Mouse (Mus musculus) testis, postnatal 14 days (tissue): ENCODE measurements around the gene Slc35f4.
A peak's percentile ranks its signal among the peaks of the same experiment; 100 is the strongest.
"Not testable (repeated sequence)": the region's sequence is repeated elsewhere in the genome, so short reads cannot be mapped to it uniquely, and the experiment has no call there.

Experiments
- DNase-seq: peaks from one replicate; pipeline ENCODE4 v3.0.0; 2021; ENCODE audit warnings: low spot score

The Slc35f4 gene

DNA sequence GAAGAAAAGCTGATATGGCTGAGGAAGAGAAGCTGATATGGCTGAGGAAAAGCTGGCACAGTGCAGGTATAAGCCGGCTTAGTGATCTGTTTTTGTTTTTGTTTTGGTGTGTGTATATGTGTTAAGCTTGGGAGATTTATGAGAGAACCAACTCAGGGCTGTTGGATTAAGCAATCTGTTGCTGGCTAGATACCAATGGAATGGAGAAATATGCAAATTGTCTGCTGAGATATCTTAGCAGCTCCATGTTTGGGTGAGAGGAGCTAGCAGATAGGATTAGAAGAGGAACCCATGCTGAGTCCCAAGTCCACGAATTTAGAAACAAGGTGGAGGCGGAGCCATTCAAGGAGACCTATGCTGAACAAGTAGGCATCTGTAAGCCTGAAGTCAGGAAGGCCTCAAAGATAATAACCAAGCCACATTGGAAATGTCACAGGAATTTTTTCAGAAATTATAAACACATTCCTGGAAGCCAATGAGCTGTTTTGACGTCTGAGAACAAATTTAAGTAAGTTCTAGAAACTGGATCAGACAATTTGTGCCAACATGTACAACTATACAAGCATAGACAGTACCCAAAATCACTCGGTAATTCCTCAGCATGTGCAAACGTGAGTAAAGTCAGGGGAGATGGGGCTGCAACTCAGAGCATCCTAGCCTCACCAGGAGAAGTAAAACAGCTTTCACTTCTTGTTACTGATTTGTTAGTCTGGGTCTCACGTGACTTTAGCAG lies 177.5 kb downstream of the Slc35f4 start:
- no peak for DNase-seq

DNA sequence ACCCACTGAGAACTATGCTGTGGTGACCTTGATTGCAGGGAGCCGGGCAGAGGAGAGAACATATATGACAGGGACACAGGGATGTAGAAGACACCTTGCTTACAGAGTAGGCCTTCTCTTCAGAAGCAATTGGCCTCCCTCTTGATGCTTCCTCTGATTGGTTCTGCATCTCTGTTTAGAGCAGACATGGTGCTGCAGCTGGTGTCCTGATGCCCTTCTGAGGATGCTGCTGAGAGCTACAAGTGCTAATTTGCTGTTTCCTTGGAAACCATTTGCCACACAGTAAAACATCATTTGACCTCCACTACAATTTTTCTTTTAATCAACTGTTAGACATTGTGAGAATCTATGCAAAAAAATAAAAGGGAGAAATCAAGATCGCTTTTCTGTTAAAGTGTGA lies 180.0 kb downstream of the Slc35f4 start:
- DNase-seq, result no peak

DNA sequence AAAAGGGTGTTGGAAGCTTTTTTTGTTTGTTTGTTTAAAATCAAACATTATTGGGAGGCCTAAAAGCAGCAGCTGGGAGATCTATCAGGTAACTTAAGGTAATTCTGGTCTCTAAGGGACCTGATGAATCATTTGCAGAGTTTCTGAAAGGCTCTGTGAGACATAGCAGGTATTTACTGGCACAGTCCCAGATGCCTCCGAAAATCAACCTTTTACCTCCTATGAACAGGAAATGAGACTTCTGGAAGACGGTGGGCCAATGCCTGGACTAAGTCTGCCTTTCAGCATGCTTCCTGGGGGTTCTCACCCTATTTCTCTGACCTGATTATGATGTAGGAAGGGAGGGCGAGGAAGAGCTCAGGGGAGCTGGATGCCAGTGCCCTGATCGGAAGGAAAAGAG lies 188.8 kb downstream of the Slc35f4 start:
- no peak for DNase-seq

DNA sequence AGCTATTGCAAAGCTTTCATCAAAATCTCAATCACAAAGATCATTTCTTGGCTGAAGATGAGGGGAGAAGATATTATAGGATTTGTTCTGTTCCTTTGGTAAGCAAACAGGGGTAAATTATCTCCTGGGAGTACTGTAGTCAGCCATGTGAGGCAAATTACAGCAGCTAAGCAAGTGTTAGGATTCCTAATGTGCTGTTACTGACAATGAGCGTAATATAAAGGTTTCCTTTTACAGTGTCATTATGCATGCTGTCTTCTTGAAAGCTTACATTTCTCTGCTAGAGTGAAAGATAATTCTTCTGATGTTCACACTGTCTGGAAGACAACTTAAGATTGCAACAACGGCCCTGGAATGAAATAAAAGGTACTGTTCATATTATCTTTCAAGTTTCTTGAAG lies 192.0 kb downstream of the Slc35f4 start:
- no peak for DNase-seq

DNA sequence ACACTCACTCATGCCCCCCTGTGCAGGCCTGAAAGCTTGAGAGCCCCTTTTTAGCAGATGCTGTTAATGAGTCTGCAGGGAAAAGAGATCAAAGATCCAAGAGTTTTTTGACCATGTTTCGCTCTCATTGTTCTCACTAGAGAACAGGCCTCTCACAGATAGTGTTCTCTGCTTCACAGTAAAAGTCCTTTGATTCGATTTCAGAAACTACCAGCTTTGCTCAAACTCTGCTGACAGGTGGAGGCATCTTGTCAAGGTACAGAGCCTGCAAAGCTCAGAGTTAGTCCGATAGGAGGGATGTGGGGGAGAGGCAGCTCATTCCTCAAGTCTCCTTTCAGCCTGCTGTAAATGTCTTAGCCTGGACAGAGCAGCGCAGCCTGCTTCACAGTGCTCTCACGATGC lies 209.4 kb downstream of the Slc35f4 start:
- DNase-seq, result no peak

DNA sequence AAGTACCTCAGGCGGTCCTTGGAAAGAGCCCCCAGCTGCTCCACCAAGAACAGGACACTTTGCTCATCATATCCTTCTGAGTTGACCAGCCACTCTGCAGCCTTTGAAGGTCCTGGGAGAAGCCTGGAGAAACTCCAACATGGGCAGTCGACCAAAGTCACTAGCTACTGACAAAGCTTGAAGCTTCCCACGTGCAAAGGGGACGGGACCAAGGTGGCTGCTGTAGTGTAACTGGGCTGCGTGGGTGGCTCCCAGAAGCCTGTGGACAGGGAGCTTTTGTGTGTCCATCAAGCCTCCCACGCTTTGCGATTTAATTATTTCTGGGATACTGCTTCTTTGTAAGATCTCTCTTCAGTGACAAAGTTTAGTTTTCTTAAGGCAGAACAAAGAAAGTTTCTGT lies 211.9 kb downstream of the Slc35f4 start:
- peak; percentile 75 for DNase-seq

DNA sequence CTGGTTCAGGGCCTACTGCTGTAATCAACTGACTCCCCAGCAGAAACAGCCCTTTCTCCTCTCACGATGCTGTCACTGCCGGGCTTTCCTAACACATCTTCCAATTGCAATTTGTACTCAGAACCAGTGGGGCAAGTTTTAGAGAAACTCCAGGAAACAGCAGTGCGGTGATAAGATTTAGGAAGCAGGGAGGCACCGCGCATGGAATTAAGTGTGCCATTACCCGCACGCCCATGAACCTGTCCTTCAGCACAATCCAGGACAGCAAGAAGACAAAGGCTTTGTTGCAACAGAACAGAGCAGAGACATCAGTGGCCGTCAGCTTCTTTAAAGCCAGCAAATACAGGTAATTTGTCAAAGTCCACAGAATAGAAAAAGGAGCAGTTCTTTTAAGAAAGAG lies 212.5 kb downstream of the Slc35f4 start:
- no peak for DNase-seq

DNA sequence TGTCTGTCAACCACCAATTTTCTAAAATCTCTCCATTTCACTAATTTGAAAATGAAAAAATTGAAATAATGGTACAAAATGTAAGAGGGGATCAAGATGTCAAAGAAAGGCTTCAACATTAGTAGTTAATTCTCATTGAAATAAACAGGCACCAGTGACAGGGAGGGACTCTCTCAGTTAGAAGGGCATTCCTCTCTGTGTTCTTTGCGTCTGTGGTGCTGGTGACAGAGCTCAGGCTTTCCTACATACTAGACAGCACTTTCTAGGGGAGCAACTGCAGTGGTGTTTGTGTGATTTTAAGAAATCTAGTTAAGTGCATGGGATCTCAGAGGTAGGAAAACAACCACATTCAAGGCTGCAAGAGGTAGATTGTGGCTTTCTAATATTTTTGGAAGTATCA lies 214.3 kb downstream of the Slc35f4 start:
- no peak for DNase-seq

DNA sequence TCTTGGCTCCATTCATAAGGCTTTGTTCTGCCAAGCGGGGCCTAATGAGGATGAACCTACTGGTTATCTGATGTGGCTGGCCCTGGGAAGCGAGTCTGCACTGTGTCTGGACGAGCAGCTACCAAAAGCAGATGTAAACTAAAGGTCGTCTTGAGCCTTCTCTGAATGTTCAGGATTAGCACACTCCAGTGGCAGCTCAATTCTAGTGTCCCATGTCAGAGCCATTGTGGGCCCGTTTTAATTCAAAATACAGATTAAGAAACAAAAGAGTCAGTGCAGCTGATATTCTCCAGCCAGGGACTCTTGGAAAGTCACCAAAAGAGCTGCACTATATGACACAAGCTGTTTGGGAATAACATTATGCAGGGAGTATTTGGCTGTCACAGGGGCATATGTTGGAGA lies 214.8 kb downstream of the Slc35f4 start:
- DNase-seq, result no peak

DNA sequence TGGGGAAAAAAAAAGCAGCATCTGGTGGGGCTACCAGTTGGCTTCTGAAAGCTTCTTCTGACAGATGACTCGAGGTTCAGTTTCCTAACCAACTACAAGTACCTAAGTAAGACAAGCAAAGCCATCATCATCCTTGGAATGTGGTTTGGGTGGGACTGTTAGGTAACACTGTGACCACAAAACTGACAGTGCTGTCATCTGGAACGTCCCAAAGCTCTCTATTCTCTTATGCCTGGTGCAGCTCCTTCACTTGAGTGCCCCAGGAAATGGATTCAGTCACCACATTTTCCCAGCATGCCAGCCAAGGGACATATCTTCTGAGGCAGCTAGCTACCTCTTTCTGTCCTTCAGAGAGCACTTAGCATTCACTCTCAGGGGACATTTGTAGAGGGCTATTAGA lies 216.2 kb downstream of the Slc35f4 start:
- DNase-seq, result no peak

DNA sequence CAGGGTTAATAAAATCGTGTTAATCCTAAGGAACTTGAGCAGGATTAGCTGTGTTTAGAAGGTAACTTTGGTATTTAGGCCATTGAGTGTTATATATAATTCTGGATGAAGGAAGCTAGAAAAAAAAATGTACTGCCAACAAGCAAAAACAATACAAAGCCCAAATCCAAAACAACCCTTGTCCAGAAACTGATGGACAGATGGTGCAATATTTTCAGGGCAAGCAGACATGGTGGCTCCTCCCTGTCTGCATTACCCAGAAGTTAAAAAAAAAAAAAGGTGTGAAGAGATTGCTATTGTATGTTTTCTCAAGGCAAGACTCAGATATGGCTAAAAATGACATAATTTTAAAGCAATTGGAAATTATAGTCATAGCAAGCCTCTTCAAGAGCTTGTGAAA lies 217.3 kb downstream of the Slc35f4 start:
- DNase-seq, result no peak

DNA sequence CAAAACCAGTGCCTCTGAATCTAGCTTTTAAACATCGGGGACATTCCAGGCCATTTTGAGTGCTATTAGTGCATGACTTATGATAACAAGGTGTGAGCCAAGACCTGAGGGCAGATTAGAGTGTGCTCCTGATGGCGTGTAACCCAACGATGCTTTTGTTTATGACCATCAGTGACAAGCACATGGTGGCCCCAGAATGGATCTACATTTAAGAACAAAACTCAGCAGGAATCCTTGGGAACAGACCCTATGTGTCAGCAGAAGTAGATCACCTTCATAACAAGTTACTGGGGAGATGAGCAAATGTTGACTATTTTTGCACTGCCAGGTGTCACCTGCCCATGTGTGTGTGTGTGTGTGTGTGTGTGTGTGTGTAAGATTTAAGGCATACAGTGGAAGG lies 218.0 kb downstream of the Slc35f4 start:
- no peak for DNase-seq

DNA sequence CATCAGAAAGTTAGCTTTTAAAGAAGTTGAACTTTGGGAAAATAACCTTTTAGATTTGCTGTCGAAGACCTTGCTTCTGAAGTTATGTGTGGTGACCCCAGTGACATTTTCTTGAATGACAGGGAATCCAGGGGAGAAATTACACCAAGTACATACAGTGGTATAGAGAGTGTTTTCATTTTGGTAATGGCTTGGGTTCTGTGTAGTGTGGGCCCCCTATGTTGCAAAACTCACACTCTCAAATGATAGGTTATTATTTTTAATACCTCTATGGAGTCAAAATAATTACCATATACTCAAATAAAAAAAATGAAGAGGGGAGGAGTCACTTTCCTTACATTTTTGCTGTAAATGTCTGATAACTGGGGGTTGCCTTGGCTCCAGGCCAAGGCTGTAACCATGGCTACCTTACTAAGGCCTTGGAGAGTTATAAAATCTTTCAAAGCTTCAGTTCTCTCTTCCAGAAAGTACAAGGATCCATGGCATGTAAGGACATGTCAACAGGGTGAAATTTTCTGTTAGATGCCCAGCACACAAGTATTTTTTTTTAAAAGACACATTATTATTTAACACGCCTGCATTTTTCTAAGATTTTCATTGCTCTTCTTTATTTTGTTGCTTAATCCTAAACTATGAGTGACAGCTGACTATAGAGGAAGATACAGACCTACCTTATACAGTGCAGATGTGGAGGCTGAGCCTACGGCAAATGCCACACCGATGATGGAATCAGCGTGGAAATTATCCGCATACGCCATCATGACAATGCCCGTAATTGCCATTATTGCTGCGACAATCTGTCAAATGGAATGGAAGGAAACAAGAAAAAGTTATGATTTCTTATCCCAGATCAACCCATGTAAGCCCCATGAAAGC lies 220.1 kb downstream of the Slc35f4 start:
- no peak for DNase-seq

DNA sequence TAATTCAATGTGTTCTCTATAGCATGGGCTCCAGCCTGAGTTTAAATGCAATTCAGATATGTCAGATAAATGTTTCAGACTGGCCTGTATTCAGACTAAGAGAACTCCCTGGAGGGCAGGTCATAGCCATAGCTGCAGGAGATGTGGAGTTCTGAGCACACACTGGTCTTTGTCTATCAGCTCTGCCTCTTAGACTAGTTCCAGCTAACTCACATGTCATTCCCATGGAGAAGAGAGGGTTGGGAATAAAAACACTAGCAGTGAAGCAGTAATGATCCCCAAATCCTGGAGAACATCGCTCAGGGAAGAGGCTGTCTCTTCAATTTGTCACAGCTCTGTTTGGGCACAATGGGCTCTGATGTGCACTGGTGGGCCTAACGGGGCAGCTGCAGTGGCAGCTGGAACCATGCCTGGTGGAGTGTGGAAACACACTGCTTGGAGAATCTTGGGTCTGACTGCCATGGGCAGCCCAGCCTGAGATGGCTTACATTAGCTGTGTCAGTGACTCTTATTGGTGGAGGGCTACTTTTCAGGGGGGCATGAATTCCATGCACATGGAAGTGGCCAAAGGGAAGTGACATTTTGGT lies 223.5 kb downstream of the Slc35f4 start:
- DNase-seq, result no peak

DNA sequence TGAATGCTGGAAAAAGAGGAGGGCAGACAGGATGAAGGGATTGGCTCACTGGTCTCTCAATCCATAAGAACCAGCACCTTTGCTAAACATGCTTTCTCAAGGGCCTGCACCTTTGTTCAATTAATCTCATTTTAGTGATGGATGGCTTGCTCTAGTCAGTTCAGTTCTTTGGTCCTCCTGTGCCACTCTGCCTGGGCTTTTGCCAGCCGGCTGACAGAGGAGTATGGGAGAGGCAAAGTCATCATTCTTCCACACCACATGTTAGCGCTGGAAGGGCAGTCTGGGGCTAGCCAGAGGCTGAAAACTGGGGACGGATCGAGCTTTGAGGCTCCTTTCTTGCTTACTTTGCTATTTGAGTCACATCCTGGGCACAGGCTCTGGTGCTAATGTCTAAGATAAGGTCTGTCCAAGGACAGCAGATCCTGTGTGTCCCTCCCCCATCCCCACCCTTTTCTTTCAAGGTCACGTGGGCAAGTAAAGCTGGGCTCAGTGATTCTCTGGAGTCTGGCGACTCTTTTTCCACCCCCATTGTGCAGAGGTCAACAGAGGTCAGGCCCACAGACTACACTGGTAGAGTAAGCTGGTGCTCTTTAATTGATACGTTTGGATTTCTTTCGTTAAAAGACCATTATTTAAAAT lies 224.7 kb downstream of the Slc35f4 start:
- DNase-seq, result peak; percentile 9

DNA sequence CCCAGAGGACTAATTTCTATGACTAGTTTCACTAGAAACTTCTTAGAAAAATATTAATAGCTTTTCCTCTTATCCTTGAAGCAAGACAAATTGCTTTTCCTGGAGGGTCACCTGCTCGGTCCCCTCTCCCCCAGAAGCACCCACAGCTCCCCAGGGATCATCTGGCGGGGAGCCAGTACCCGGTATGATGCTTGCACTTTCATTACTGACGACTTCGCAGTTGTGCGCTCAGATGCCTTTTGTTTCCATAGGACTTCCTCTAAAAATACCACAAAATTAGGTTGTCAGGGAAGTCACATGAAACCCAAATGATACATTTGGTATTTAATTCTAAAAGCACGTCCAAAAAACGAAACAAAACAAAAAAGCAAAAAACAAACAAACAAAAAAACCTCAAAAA lies 225.5 kb downstream of the Slc35f4 start:
- DNase-seq, result no peak

DNA sequence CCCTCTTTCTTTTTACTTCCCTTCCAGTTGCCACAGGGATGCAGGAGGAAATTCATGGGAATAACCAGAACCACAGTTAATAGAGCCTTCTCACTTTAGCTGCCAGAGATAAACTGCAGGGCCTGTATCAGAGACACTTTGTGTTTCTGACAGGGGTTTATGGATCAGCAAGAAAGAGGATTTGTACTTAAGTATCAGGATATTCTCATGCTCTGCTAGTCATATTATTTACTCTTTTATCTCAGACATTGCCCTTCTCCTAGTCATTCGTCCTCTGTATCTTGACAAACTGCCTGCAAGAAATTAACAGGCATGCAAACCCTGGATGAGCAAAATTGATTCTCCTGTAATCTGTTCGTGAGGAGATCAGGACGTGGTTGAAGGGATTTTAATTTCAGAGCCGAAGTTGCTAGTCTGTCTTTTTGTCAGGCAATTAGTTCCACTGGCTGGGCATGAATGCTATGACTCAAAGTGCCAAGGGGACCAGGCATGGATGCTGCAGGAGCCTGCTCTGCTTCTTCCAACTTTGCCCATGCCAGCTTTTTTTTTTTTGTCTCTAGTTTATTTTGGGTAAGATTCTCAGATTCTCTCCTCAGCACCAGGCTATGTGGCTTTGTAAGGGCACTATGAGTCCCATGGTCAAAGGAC lies 231.9 kb downstream of the Slc35f4 start:
- no peak for DNase-seq

DNA sequence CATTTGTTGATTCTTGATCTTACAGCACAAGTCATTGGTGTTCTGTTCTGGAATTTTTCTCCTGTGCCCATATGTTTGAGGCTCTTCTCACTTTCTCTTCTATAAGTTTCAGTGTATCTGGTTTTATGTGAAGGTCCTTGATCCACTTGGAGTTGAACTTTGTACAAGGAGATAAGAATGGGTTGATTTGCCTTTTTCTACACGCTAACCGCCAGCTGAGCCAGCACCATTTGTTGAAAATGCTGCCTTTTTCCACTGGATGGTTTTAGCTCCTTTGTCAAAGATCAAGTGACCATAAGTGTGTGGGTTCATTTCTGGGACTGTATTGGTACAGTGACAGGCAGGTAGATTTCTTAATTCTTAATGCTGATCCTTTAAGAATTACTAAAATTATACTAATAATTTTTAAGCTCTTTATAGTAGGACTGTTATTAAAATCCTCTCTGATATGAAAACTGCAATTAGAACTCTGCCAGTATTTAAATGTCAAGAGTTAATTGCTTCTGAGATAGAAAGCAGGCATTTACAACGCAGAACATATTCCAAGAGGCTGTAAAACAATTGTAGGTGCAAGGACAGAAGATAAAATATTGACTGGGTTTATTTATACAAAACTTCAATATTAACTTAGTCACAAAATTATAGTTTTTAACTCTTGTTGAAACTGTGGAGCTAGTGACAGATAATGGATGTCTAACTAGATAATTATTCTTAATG lies 235.7 kb downstream of the Slc35f4 start:
- DNase-seq, result no peak

DNA sequence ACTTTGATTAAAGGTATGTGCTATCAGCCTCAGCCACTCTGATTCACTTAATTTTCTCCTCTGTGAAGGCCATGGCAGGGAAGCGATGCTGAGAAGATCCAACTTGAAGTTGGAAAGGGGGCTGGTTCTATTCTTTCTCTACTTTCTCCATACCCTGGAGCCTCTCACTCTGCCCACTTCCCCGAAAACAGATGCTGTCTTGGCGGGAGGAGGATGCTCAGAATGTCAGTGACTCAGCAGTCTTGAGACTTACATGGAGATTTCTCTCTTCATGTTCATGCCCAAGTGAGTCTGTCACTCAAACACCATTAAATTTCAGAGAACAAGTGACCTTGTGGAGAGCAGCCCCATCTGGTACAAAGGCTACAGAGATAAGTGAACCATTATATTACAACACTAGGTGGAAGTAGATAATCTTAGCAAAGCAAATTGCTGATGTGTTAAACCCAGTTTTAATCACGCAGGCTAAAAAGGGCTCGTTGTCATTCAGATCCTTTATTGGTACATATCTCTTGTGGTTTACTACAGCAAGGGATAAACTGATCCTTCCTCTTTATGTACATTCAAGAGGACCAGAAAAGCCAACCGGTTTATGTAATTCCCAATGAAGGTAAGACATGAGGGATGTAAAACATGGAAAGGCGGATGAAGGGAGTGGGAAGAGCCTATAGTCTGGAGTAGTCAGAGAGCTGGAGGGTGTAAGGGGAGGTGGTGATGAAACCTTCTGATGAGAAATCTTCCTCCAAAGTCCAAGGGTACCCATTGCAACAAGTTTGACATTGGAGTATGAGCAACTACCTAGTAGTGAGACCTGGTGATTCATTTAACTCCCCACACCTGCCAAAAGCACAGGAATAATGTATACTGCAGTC lies 241.8 kb downstream of the Slc35f4 start:
- DNase-seq, result no peak

DNA sequence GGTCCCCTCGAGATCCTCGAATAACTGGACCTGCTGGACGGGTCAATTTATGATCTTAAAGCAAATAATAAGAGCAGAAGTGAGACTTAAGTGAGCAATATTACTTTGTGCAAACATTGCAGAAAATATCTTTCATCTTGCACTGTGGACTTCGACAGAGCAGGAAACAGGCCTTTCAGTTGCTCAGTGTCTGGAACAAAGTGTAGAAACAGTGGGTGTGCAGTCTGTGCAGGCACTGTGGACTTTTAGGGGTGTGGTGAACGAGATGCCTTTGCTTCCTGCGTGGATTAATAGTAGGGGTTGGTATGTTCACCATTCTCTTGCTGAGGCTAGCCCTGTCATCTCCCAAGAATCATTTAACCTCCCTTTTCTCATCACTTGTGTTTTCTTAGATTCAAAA lies 247.0 kb downstream of the Slc35f4 start:
- DNase-seq, result no peak

DNA sequence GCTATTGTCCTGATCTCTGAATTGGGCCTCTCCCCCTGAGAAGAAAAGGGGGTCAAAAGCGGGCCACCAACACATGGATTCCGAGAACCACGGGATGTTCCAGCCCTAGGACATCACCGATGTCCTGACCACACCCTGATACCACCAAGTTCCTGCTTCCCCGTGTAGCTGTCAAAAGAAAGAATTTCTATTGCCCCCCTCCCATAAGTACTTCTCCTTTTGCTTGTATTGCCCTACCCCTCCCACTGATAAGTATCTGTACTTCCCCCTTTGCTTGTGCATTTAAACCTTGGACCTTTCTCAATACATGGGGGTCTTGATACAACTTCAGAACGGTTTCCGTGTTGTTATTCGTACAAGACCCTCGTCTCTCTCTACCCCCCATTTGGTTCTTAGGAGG lies 247.4 kb downstream of the Slc35f4 start:
- DNase-seq, result not testable (repeated sequence)
